Mouse (Mus musculus): Measurements from ENCODE around the gene Dnajb14. TPM values are rescaled to one million over a fixed set of nuclear protein-coding genes. Genes with fewer than 3 reads are reported as not detected.
"Not testable (repeated sequence)": the region's sequence is repeated elsewhere in the genome, so short reads cannot be mapped to it uniquely, and the experiment has no call there.

Dnajb14 gene
- polyA plus RNA-seq, 1 experiment from 2014 or later = 10.4 TPM

DNA sequence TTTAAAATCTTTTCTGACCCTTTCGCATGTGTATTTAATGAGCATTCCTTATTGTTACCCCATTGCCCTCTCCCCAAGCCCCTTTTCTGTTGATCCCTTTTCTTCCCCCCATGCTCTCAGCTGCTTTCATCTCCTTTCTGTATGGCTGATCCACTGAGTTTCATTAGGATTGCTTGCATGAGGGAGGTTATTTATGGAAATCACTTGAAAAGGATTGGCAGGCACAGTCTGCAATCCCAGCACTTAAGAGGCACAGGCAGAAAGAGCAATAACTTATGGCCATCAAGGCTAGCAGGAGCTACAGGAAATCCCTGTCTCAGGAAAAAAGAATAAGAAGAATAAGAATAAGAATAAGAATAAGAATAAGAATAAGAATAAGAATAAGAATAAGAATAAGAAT, 30.9 kb upstream of the Dnajb14 start:
- no peaks in the 10 kb centered on the region for H3K36me3 ChIP-seq (ENCODE audit: control insufficient read depth, insufficient read depth, low read length)
- no peaks in the 10 kb centered on the region for H3K9me3 ChIP-seq (ENCODE audit: control insufficient read depth, low read length)
- H3K27ac ChIP-seq (replicated peaks; ENCODE audit: low read depth, low read length) = no peak overlapping the region
- H3K4me3 ChIP-seq (ENCODE audit: low read depth, low read length) = no peak overlapping the region
- no peak overlapping the region for H3K4me2 ChIP-seq (ENCODE audit: low read depth, severe bottlenecking)
- 77% methylated on average over 1 of the region's 1 CpGs for WGBS
- no peaks in the 10 kb centered on the region for H3K4me1 ChIP-seq (ENCODE audit: control insufficient read depth, insufficient read depth, low read length)
- H3K27me3 ChIP-seq (ENCODE audit: control insufficient read depth, insufficient read depth, low read length) = no peaks in the 10 kb centered on the region
- DNase-seq (ENCODE audit: low spot score) (no peak), ATAC-seq (ENCODE audit: insufficient number of reproducible peaks, low FRiP score, low TSS enrichment, low read depth) (no peak)
- H3K9ac ChIP-seq (ENCODE audit: low read length) = no peak overlapping the region

DNA sequence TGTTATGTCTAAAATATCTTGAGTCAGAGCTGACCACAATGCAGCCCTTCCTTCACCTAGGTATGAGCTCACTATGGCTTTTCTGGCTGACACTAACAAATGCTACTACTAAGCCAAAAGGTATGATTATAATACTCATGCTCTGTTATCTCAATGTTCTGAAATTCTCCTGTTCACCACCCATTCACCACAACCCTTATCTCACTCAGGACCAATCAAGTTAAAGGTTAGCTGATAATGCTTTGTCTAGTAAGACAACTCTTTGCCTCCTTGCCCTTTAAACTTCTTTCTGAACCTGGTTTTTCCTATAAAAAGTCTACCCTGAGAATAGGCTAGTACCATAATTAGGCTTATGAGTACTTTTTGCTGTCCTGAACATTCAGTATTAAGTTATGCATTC, 29.3 kb upstream of the Dnajb14 start:
- Histone ChIP-seq H3K4me1 (ENCODE audit: control insufficient read depth, insufficient read depth, low read length) (no peaks in the 10 kb centered on the region), H3K36me3 (ENCODE audit: control insufficient read depth, insufficient read depth, low read length) (no peaks in the 10 kb centered on the region)
- ATAC-seq (ENCODE audit: insufficient number of reproducible peaks, low FRiP score, low TSS enrichment, low read depth) = no peak

GRCm38 (mm10) chr3:137842944-137843343, 24.5 kb upstream of the Dnajb14 start:
- DNase-seq (ENCODE audit: low spot score) (no peak), ATAC-seq (ENCODE audit: insufficient number of reproducible peaks, low FRiP score, low TSS enrichment, low read depth) (no peak)
- Histone ChIP-seq H3K9ac (ENCODE audit: low read length) (no peak overlapping the region), H3K27ac (replicated peaks; ENCODE audit: low read depth, low read length) (no peak overlapping the region), H3K4me1 (ENCODE audit: control insufficient read depth, insufficient read depth, low read length) (no peaks in the 10 kb centered on the region), H3K36me3 (ENCODE audit: control insufficient read depth, insufficient read depth, low read length) (no peaks in the 10 kb centered on the region), H3K27me3 (ENCODE audit: control insufficient read depth, insufficient read depth, low read length) (no peaks in the 10 kb centered on the region), H3K4me3 (ENCODE audit: low read depth, low read length) (no peak overlapping the region), H3K9me3 (ENCODE audit: control insufficient read depth, low read length) (no peaks in the 10 kb centered on the region), H3K4me2 (ENCODE audit: low read depth, severe bottlenecking) (no peak overlapping the region)
- WGBS = 82% methylated on average over 1 of the region's 1 CpGs

More for the DNA sequence above, 29.3 kb upstream of the Dnajb14 start:
- Histone ChIP-seq H3K4me2 (ENCODE audit: low read depth, severe bottlenecking) (no peak overlapping the region), H3K9me3 (ENCODE audit: control insufficient read depth, low read length) (no peaks in the 10 kb centered on the region), H3K27ac (replicated peaks; ENCODE audit: low read depth, low read length) (no peak overlapping the region), H3K9ac (ENCODE audit: low read length) (no peak overlapping the region), H3K4me3 (ENCODE audit: low read depth, low read length) (no peak overlapping the region), H3K27me3 (ENCODE audit: control insufficient read depth, insufficient read depth, low read length) (no peaks in the 10 kb centered on the region)
- DNase-seq (ENCODE audit: low spot score) = no peak

DNA sequence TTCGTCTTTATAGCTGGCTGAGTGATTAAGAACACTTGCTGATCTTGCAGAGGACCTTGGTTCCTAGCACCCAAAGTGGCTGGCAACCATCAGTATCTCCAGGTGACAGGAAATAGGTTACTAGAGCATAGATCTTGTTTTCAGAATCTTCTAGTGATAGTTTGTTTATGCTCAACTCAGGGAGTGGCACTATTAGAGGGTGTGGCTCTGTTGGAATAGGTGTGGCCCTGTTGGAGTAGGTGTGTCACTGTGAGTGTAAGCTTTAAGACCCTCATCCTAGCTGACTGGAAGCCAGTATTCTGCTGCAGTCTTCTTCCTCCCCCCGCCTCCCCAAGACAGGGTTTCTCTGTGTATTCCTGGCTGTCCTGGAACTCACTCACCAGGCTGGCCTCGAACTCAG, 23.2 kb upstream of the Dnajb14 start:
- H3K4me2 ChIP-seq (ENCODE audit: low read depth, severe bottlenecking) = no peak overlapping the region
- no peak overlapping the region for H3K27ac ChIP-seq (replicated peaks; ENCODE audit: low read depth, low read length)
- no peak overlapping the region for H3K4me3 ChIP-seq (ENCODE audit: low read depth, low read length)
- H3K9ac ChIP-seq (ENCODE audit: low read length) = no peak overlapping the region
- H3K4me1 ChIP-seq (ENCODE audit: control insufficient read depth, insufficient read depth, low read length) = no peaks in the 10 kb centered on the region
- WGBS = 88% methylated on average over 3 of the region's 3 CpGs
- H3K36me3 ChIP-seq (ENCODE audit: control insufficient read depth, insufficient read depth, low read length) = no peaks in the 10 kb centered on the region
- H3K27me3 ChIP-seq (ENCODE audit: control insufficient read depth, insufficient read depth, low read length) = no peaks in the 10 kb centered on the region
- H3K9me3 ChIP-seq (ENCODE audit: control insufficient read depth, low read length) = no peaks in the 10 kb centered on the region
- DNase-seq (ENCODE audit: low spot score) (no peak), ATAC-seq (ENCODE audit: insufficient number of reproducible peaks, low FRiP score, low TSS enrichment, low read depth) (no peak)

- Histone ChIP-seq H3K9ac (ENCODE audit: low read length) (no peak overlapping the region), H3K36me3 (ENCODE audit: control insufficient read depth, insufficient read depth, low read length) (no peaks in the 10 kb centered on the region), H3K4me2 (ENCODE audit: low read depth, severe bottlenecking) (no peak overlapping the region), H3K4me3 (ENCODE audit: low read depth, low read length) (no peak overlapping the region), H3K27ac (replicated peaks; ENCODE audit: low read depth, low read length) (no peak overlapping the region), H3K9me3 (ENCODE audit: control insufficient read depth, low read length) (no peaks in the 10 kb centered on the region), H3K4me1 (ENCODE audit: control insufficient read depth, insufficient read depth, low read length) (no peaks in the 10 kb centered on the region), H3K27me3 (ENCODE audit: control insufficient read depth, insufficient read depth, low read length) (no peaks in the 10 kb centered on the region)
- no peak for ATAC-seq (ENCODE audit: insufficient number of reproducible peaks, low FRiP score, low TSS enrichment, low read depth)
- 87% methylated on average over 5 of the region's 5 CpGs for WGBS
- DNase-seq (ENCODE audit: low spot score) = no peak
Measured at GRCm38 (mm10) chr3:137846552-137846951, 20.9 kb upstream of the Dnajb14 start.

DNA sequence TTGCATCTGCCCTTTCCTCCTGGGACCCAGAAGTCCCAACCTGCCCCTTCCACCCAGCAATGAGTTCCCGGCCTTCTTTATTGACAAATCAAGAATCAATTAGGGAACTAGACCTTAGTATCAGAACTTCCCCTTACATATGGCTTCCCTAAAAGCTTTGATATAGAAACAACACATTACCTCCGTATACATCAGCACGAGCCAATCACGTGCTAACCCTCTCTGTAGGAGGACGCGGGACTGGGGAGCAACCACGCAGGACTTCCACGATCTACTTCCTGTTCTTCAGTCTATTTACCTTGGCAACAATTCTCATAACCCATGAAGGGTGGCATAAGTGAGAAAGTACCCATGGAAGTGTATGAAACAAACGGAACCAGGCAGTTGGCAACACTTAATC, 19.1 kb upstream of the Dnajb14 start:
- Histone ChIP-seq H3K4me1 (ENCODE audit: control insufficient read depth, insufficient read depth, low read length) (no peaks in the 10 kb centered on the region), H3K9ac (ENCODE audit: low read length) (no peak overlapping the region), H3K36me3 (ENCODE audit: control insufficient read depth, insufficient read depth, low read length) (no peaks in the 10 kb centered on the region), H3K27me3 (ENCODE audit: control insufficient read depth, insufficient read depth, low read length) (no peaks in the 10 kb centered on the region), H3K27ac (replicated peaks; ENCODE audit: low read depth, low read length) (no peak overlapping the region), H3K4me3 (ENCODE audit: low read depth, low read length) (no peak overlapping the region), H3K4me2 (ENCODE audit: low read depth, severe bottlenecking) (no peak overlapping the region), H3K9me3 (ENCODE audit: control insufficient read depth, low read length) (no peaks in the 10 kb centered on the region)
- 91% methylated on average over 9 of the region's 9 CpGs for WGBS
- no peak for DNase-seq (ENCODE audit: low spot score)
- no peak for ATAC-seq (ENCODE audit: insufficient number of reproducible peaks, low FRiP score, low TSS enrichment, low read depth)

DNA sequence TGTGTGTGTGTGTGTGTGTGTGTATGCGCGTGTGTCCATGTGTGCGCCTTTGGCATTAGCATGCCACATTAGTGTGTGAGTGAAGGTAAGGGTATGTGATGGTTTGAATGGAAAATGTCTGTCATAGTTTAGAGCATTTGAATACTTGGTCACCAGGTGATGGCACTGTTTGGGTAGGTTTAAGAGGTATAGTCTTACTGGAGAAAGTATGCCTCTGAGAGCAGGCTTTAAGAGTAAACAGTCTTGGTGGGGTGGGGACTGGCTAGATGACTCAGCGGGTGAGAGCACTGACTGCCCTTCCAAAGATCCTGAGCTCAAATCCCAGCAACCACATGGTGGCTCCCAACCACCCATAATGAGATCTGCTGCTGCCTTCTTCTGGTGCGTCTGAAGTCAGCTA, 17.8 kb upstream of the Dnajb14 start:
- Histone ChIP-seq H3K4me2 (ENCODE audit: low read depth, severe bottlenecking) (no peak overlapping the region), H3K9ac (ENCODE audit: low read length) (no peak overlapping the region), H3K4me1 (ENCODE audit: control insufficient read depth, insufficient read depth, low read length) (no peaks in the 10 kb centered on the region), H3K9me3 (ENCODE audit: control insufficient read depth, low read length) (no peaks in the 10 kb centered on the region), H3K36me3 (ENCODE audit: control insufficient read depth, insufficient read depth, low read length) (no peaks in the 10 kb centered on the region), H3K27me3 (ENCODE audit: control insufficient read depth, insufficient read depth, low read length) (no peaks in the 10 kb centered on the region), H3K27ac (replicated peaks; ENCODE audit: low read depth, low read length) (no peak overlapping the region), H3K4me3 (ENCODE audit: low read depth, low read length) (no peak overlapping the region)
- ATAC-seq (ENCODE audit: insufficient number of reproducible peaks, low FRiP score, low TSS enrichment, low read depth) (no peak), DNase-seq (ENCODE audit: low spot score) (no peak)
- WGBS = 88% methylated on average over 5 of the region's 5 CpGs

DNA sequence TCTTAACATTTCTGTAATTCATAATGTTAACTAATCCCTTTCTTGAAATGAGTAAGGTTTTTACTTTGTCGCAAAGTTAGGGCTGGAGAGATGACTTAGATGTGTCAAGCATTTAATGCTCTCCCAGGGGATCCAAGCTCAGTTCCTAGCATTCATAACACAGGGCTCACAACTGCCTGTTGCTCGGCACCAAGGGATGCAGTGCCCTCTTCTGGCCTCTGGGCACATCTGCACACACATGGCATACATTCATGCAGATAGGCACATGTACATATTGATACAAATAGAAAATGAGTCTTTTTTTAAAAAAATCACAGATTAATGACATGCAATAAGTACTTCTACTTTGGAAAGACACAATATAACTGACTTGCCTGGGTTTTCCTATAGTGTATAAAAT, 16.3 kb upstream of the Dnajb14 start:
- Histone ChIP-seq H3K27ac (replicated peaks; ENCODE audit: low read depth, low read length) (no peak overlapping the region), H3K4me2 (ENCODE audit: low read depth, severe bottlenecking) (no peak overlapping the region), H3K36me3 (ENCODE audit: control insufficient read depth, insufficient read depth, low read length) (no peaks in the 10 kb centered on the region), H3K4me1 (ENCODE audit: control insufficient read depth, insufficient read depth, low read length) (no peaks in the 10 kb centered on the region), H3K9me3 (ENCODE audit: control insufficient read depth, low read length) (no peaks in the 10 kb centered on the region), H3K4me3 (ENCODE audit: low read depth, low read length) (no peak overlapping the region), H3K27me3 (ENCODE audit: control insufficient read depth, insufficient read depth, low read length) (no peaks in the 10 kb centered on the region), H3K9ac (ENCODE audit: low read length) (no peak overlapping the region)
- ATAC-seq (ENCODE audit: insufficient number of reproducible peaks, low FRiP score, low TSS enrichment, low read depth) (no peak), DNase-seq (ENCODE audit: low spot score) (no peak)
- WGBS = 92% methylated on average over 2 of the region's 2 CpGs

DNA sequence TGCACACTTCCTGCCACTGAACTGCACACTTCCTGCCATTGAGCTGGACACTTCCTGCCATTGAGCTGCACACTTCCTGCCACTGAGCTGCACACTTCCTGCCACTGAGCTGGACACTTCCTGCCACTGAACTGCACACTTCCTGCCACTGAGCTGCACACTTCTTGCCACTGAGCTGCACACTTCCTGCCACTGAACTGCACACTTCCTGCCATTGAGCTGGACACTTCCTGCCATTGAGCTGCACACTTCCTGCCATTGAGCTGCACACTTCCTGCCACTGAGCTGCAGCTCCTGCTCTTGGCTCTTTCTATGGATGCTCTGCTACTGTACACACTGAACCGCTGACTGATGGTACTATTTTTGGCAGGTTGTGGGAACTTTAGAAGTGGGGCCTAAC, 14.5 kb upstream of the Dnajb14 start:
- H3K36me3 ChIP-seq (ENCODE audit: control insufficient read depth, insufficient read depth, low read length); H3K9me3 ChIP-seq (ENCODE audit: control insufficient read depth, low read length); H3K9ac ChIP-seq (ENCODE audit: low read length); ATAC-seq (ENCODE audit: insufficient number of reproducible peaks, low FRiP score, low TSS enrichment, low read depth); H3K27ac ChIP-seq (replicated peaks; ENCODE audit: low read depth, low read length); H3K4me3 ChIP-seq (ENCODE audit: low read depth, low read length); H3K27me3 ChIP-seq (ENCODE audit: control insufficient read depth, insufficient read depth, low read length); H3K4me1 ChIP-seq (ENCODE audit: control insufficient read depth, insufficient read depth, low read length); H3K4me2 ChIP-seq (ENCODE audit: low read depth, severe bottlenecking); DNase-seq (ENCODE audit: low spot score): not testable (repeated sequence)
- WGBS = 95% methylated on average over 1 of the region's 1 CpGs
